Mouse (Mus musculus) small intestine, adult 2 months (tissue): ENCODE data around the gene Plekhm3.

Experiments used
- CTCF ChIP-seq: fragments of 200-500 bp; IDR thresholded peaks from 2 replicates; pipeline ENCODE4 v1.5.1; 2012; ENCODE audit warnings: low read depth, mild to moderate bottlenecking, control low read depth, inconsistent platforms, low read length, moderate library complexity, mixed read lengths; ENCODE audit not compliant: insufficient replicate concordance, insufficient read length; ENCODE audit errors: extremely low read depth
- POLR2A ChIP-seq: fragments of 200-500 bp; IDR thresholded peaks from 2 replicates; pipeline ENCODE4 v1.6.1; 2012; ENCODE audit warnings: low read depth, mild to moderate bottlenecking, control low read depth, inconsistent platforms, low read length, moderate library complexity

DNA sequence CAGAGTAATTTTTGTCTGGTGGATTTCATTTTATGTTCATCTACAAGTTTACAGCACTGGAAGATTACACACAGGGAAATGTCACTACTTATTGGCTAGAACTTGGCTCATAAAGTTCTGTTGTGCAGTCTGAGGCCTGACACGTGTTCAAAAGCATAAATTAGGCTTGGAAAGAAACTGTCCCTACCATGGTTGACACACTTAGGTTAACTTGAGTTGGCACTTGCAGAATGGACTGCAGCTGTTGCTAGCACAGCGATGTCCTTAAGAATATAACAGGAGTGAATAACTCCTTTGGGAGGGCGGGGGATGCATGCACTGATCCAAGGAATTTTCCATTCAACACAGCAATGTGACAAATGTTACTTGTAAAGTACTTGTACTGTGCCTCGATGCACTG lies 53.2 kb downstream of the Plekhm3 start:
- no peak for TF ChIP-seq CTCF
- TF ChIP-seq POLR2A = no peak
